8 mouse cellular contexts compared by ENCODE assay signal in the genomic region with DNA sequence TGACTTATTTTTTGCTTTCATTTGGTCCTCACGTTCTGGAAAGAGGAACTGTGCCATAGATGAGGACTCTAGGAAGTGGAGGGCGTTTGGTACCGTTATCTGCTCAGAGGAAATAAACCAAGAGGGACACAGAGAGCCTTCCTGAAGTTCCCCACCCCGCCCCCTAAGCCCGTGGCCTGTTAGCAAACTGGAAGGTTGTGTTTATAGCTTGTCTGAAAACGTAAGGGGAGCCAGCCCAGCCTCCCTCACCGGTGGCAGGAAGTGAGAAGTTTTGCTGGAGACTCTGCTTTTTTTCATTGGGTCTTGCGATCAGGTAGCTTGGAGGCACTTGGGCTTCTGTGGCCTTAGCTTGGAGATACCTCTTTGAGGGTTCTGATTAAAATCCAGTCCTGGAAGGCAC. TPM values are rescaled to one million over a fixed set of nuclear protein-coding genes. Genes with fewer than 3 reads are reported as not detected.
DNase-seq lines count a peak whose midpoint lies in the region; ATAC-seq lines count a peak whose summit lies in the region.

No protein-coding gene starts in this region.

- H3K4me3 ChIP-seq in heart, embryonic 13.5 days, result peak overlapping the region; percentile 84
- H3K4me3 ChIP-seq in kidney, embryonic 16.5 days (ENCODE audit: low read length), result peak overlapping the region; percentile 67

- peak overlapping the region; percentile 90 for H3K27ac ChIP-seq in heart, embryonic 13.5 days (replicated peaks)
- no peak overlapping the region for H3K27ac ChIP-seq in kidney, embryonic 16.5 days (ENCODE audit: low read length)

- ATAC-seq in heart, embryonic 13.5 days (ENCODE audit: extremely low read depth, insufficient number of reproducible peaks, low FRiP score, low TSS enrichment), result no peak
- ATAC-seq in kidney, embryonic 16.5 days (ENCODE audit: low FRiP score, low TSS enrichment), result peak; percentile 20; the same call in 1 of the 2 replicates

- peak overlapping the region; percentile 89 for H3K9ac ChIP-seq in heart, embryonic 13.5 days
- H3K9ac ChIP-seq in kidney, embryonic 16.5 days (replicated peaks; ENCODE audit: low read length), result peak overlapping the region; percentile 75; the same call in 1 of the 2 replicates

- WGBS in heart, embryonic 13.5 days, result 6% methylated on average over 8 of the region's 8 CpGs
- WGBS in kidney, embryonic 16.5 days, result 2% methylated on average over 8 of the region's 8 CpGs

- H3K36me3 ChIP-seq in heart, embryonic 13.5 days, result no peaks in the 10 kb centered on the region
- H3K36me3 ChIP-seq in kidney, embryonic 16.5 days (ENCODE audit: insufficient read depth, low read length), result no peaks in the 10 kb centered on the region

- H3K4me1 ChIP-seq in heart, embryonic 13.5 days, result peaks cover 16% of the 10 kb centered on the region
- peaks cover 13% of the 10 kb centered on the region; the same call in 1 of the 2 replicates for H3K4me1 ChIP-seq in kidney, embryonic 16.5 days (ENCODE audit: insufficient read depth, low read length)

- H3K4me2 ChIP-seq in heart, embryonic 13.5 days, result peak overlapping the region; percentile 94
- H3K4me2 ChIP-seq in kidney, embryonic 16.5 days (replicated peaks; ENCODE audit: low read depth, low read length), result peak overlapping the region; percentile 90

- H3K9me3 ChIP-seq in heart, embryonic 13.5 days, result no peaks in the 10 kb centered on the region
- H3K9me3 ChIP-seq in kidney, embryonic 16.5 days (ENCODE audit: low read length), result no peaks in the 10 kb centered on the region

- H3K27me3 ChIP-seq in heart, embryonic 13.5 days (replicated peaks), result no peaks in the 10 kb centered on the region
- peaks cover 5% of the 10 kb centered on the region; the same call in 1 of the 2 replicates for H3K27me3 ChIP-seq in kidney, embryonic 16.5 days (ENCODE audit: insufficient read depth, low read length)

- DNase-seq in layer of hippocampus, postnatal 36 days, result peak; percentile 7 to 8
- DNase-seq in layer of hippocampus, adult 9-10 months (ENCODE audit: low spot score), result no peak
- peak; percentile 57 for DNase-seq in embryo, embryonic 10.5 days (ENCODE audit: low spot score)
- peak; percentile 85 for DNase-seq in lung, postnatal 36 days
- DNase-seq in skeletal muscle tissue, adult 2 months (ENCODE audit: low read depth, low spot score), result peak; percentile 14
- no peak for DNase-seq in cerebellum, adult 11 months

RNA-seq across cellular contexts. Expression of a gene that starts 1.2 kb away (rescaled TPM):
- total RNA-seq in layer of hippocampus, postnatal 36 days (2021), result 10 to 100 TPM; 14.1 to 16.2 TPM
- polyA plus RNA-seq in heart, embryonic 13.5 days (2015; fragmentation: Nextera tagmentation; extraction: Ambion mirVana), result 7.4 and 7.5 TPM in 2 replicates
- 23.7 and 27.7 TPM in 2 replicates for polyA plus RNA-seq in kidney, embryonic 16.5 days (2015; fragmentation: Nextera tagmentation; extraction: Ambion mirVana)

Comparison
In these comparisons a context has a peak if more than half of its experiments do, and no peak if none do; other contexts are left out.
1. DNase-seq: peak in layer of hippocampus, postnatal 36 days (2 of 2), embryo, embryonic 10.5 days (single experiment), lung, postnatal 36 days (single experiment) and skeletal muscle tissue, adult 2 months (single experiment); none in layer of hippocampus, adult 9-10 months (single experiment) and cerebellum, adult 11 months (single experiment).